Mouse (Mus musculus) kidney, adult 2 months (tissue): Measurements from ENCODE around the gene Carmil1.

Experiments
- CTCF ChIP-seq: fragments of 200-500 bp; conservative IDR thresholded peaks from 2 replicates; pipeline ENCODE4 v1.5.1; 2011; ENCODE audit warnings: low read depth, mild to moderate bottlenecking, control low read depth, low read length, moderate library complexity, mixed read lengths; ENCODE audit not compliant: insufficient read depth, insufficient read length
- POLR2A ChIP-seq: fragments of 200-500 bp; IDR thresholded peaks from one replicate; pipeline ENCODE4 v1.6.1; 2011; ENCODE audit warnings: low read depth, low read length, control low read depth

DNA sequence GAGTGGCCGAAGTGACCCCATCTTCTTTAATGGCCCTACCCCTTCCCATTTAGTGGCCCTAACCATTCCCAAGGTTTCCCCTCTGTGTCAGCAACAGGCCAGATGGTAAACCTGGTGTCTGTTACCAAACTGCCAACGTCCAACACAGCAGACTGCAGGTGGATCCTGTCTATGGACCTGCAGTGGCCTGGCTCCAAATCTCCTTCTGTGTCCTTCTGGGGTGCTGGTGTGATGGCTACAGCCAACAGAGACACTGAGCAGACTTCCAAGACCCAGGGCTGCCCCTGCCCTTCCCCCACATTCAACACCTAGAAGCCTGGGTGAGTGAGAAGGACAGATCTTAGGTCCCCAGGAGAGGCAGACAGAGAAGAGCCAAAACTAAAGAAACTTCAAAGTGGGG is 93.6 kb downstream of the Carmil1 start:
- TF ChIP-seq CTCF (no peak), POLR2A (no peak)
